Mouse (Mus musculus): ENCODE measurements around the gene Ccdc125.

The Ccdc125 gene

DNA sequence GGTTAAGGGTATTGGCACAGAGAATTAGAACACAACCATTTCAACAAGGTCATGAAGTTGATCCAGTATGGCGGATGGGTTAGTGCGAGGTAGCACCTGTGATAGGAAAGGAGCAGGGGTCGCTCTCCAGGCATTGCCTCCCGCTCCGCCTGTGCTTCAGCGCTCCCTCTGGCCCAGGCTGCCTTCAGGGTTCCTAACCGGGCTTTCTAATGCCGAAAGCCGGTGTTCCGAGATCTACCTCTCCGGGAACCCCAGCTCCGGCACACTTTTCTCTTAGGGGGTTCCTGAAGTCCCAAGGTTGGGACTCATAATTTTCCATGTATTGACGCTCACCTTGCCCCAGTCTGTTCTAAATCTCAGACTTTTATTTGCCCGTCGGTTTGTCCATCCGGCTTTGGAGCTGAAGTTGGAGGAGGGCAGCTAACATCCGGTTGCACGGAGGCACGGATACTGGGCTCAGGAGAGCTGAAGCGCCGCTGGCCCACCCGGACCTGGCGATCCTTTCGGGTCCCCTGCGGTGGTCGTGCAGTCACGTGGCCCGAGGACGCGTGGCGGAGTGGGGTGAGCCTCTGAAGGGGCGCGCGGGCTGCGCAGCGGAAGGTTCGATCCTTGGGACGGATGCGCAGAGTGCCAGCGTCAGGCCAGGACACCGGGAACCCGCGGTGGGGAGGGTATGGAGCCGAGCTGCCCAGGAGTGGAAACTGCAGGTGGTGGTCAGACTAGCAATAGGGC, at the start of gene Ccdc125:
TSS of gene Ccdc125 (plus strand) at position 427 of the 732 bp plus-strand sequence.
- in situ Hi-C loops (cut with MboI, MseI): no loop called here

DNA sequence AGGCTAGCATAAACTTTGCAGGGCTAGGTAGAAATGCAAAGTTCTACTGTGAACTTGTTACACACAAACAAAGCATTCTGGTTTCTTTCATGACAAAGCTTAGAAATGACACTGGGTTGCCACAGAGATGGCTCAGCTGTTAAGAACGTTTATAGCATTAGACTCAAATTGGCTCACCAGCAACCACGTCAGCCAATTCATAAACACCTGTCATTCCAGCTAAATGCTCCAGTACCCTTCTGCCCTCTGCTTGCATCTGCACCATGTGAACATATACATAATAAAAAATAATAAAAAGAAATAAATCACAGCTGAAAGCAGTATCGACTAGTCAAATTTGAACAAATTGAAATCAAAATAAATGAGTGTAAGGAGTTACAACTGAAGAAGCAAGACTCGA, 47.3 kb upstream of the Ccdc125 start:
- in situ Hi-C loops (cut with MboI, MseI): no loop called here

DNA sequence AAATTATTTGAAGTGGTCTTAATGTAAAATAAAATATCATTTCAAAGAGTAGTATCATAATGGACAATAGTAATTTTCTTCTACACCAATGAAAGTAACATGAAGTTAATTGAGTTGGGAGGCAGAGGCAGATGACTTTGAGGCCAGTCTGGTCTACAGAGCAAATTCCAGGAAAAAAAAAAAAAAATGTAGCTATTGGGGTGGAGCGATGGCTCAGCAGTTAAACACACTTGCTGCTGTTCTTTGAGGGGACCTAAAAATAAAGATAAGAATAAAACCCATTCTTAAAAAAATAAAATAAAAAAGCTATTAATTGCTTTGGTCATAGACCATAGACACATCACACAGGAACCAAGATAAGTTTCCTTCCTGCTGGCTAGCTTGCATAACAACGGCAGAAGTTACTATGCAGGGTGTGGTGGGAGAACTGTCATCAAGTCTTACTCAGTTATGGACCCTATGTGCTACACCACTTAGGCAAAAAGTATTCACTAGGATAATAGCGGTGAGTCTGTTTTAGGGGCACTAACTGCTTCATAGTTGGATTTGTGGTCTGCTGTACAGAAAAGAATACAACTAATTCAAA, 35.3 kb upstream of the Ccdc125 start:
- in situ Hi-C loops (cut with MboI, MseI): loop anchor here (25.0 kb wide), 1 partner anchor 572 kb away; no protein-coding TSS in a partner anchor

DNA sequence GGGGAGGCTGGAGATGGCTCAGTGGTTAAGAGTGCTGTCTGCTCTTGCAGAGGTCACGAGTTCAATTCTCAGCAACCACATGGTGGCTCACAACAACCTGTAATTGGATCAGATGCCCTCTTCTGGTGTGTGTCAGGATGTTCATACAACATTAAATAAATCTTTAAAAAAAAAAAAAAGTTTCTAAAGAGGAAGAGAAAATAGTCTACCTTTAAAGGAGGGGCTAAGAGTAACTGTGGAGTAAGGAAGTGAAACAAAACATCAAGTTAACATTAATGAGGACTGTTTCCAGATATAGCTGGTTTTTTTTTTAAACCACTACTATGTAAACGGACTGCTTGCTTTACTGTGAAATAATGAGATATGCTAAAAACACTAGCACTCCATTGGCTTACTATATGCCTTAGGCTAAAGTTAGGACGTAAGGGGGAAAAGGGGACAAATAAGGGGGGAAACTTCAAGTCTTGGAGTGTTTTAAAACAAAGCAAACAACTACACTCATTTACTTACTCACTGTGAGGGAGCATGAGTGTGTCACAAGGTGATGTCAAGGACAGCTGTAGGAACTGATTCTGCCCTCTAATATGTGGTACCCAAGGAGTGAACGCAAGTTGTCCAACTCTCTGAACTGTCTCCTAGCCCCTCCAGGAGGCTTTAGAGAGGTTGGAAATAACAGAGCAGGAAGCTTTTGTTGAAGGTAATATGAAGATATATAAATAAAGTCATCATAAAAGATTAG, 26.9 kb upstream of the Ccdc125 start:
- in situ Hi-C loops (cut with MboI, MseI): loop anchor here (10.0 to 25.0 kb wide), 2 partner anchors 580 to 1758 kb away; no protein-coding TSS in a partner anchor

DNA sequence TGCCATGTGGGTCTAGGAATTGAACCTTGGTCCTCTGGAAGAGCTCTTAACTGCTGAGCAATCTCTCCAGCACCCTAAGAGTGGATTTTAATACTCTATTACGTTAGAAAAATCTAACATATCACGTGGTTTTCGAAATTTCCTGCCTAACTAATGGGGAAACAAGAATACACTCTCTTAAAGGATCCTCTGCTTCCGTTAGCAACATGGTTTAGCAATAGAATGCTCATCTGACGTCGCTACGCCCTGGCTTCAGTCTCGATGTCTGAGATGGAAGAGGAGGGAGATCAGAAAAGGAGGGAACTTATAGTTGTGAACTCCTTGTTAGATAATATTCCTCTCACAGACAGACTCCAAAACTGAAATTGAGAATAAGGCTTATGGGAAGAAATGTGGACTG, 21.3 kb upstream of the Ccdc125 start:
- in situ Hi-C loops (cut with MboI, MseI): loop anchor here (10.0 to 25.0 kb wide), 2 partner anchors 586 to 1763 kb away; no protein-coding TSS in a partner anchor

DNA sequence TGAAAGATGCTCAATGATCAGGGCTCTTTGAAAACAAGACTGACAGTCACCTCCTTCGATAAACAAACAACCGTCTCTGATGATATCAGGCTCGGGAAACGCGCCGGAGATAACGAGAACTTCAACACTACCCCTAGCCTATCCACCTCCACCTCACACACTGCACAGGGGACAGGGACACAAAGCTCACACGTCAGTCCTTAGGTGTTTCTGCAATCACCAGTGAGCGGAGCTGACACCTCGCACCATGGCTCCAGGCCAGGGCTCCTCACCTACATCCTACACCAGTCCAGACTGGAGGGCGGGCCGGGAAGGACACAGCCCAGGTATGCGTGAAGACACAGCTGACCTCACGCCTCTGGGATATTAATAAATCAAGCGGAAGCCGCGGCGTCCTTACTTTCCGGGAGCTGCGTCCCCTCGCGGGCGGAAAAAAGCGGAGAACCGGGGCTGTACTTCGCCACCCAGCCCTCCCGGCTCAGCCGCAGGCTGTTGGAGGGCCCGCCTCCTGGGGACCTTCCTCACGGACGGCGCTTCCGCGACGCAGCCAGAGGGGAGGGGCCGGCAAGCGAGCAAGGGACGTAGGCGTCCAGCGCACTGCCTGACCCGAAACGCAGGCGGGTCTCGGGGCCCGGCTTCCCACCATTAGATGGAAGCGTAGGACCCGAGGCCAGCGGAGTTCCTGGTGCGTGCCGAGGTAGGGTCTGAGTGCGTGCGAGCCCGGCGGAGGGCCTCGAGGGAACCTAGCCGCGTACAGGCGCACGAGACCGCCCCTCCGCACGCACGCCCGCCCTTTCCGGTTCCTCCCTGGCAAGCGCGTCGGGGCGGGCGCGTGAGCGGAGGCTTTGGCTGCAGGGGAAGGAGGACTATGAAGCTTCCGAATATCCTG, 18.7 kb upstream of the Ccdc125 start, which contains the start of the genes Ak6 and Rad17:
TSS of gene Ak6 (plus strand) at position 430 of the 889 bp plus-strand sequence.
TSS of gene Rad17 (minus strand) at position 502 of the 889 bp plus-strand sequence.
- in situ Hi-C loops (cut with MboI, MseI): no loop called here

DNA sequence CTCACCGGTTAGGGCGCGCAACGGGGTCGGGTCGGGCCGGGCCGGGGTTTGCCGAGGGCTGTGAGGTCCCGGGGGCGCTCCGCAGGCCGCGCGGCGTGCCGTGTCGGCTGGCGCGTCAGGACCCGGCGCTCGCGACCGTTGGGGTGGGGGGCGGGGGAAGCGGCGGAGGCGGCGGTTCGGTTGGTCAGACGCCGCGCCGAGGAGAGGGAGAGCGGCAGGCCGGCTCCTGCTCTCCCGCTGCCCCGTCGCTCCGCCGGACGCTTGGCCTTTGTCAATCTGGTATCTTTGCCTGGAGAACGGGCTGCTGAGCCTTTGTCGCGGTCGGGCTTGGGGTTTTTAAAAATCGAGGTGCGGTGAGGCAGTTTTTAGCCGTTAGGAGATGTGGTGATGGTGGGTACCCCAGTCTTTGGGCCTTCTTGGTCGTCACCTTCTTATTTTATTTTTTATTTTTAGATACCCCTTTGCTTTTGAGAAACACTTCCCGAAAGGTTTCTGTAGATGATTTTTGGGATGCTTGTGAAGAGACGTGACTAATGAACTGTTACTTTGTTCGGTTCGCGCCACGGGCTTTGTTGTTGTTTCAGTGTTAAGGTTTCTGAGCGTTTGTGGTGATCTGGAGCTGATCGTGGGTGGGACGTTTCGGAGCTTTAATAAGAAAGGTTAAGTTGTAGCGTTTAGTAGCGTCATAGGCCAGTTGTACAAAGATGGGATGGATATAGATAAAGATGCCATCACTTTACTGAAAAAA, 17.9 kb upstream of the Ccdc125 start, which contains the start of gene Taf9:
TSS of gene Taf9 (plus strand) at position 141 of the 748 bp plus-strand sequence.
- in situ Hi-C loops (cut with MboI, MseI): no loop called here

DNA sequence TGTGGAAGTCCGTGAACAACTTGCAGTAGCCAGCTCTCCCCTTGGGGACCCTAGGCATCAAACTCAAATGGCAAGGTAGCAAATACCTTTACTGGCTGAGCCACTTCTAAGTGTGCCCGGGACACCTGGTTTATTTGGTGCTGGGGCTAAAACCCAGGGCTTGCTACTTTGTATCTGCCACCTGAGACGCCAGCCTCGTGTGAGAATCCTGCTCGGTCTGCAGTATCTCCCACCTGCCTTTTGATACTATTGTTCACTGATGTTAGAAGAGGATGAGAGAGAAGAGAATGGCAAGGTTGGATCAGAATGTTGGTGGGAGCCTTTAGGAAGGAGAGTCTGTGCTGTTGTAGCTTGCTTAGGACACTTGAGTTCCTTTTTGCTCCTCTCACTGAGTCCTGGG, 11.4 kb upstream of the Ccdc125 start:
- in situ Hi-C loops (cut with MboI, MseI): no loop called here

DNA sequence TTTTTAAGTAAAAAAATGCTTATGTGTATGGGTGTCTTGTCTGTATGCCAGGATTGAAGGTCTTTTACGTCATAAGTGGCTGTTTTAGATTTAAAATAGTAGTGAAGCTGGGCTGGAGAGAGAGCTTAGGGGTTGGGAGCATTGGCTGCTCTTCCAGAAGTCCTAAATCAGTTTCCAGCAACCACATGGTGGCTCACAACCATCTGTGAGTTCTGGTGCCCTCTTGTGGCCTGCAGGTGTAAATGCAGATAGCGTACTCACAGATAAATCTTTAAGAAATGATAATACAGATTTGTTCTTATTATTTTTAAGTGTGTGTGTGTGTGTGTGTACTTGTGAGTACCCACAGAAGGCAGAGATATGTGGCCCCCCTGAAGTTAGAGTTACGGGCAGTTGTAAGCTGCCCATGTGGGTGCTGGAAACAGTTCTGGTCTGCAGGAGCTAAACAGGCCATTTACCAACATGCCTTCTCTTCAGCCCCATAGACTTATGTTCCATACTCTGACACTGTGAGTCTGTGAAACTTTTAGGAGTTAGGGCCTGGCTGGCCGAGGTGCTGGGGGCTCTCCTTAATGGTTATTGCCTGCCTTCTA, 9.6 kb upstream of the Ccdc125 start:
- in situ Hi-C loops (cut with MboI, MseI): no loop called here

DNA sequence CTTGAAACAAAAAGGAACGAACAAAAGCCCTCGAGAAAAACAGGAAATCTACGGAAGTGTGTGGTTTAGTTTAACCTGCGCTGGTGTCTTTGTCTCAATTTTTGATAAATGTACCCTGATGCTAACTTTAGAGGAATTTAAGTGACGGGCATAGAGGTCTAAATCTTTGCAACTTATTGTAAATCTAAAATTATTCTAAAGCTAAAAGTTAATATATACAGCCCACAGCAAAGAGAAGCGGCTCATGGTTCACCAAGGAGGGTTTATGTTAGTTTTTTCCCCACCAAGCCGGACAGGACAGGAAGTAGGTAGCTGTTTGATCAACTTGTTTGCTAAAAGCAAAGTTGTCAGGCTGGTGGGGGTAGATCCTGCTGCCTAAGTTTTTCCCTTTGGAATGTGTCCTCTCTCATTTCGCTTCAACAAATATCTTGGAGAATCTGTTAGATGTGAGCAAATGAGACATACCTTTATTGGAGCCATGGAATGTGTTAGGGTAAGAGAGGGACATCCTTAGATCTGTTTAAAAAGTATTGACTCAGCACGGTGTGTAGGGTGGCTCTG, 744 bp downstream of the Ccdc125 start:
- in situ Hi-C loops (cut with MboI, MseI): no loop called here

DNA sequence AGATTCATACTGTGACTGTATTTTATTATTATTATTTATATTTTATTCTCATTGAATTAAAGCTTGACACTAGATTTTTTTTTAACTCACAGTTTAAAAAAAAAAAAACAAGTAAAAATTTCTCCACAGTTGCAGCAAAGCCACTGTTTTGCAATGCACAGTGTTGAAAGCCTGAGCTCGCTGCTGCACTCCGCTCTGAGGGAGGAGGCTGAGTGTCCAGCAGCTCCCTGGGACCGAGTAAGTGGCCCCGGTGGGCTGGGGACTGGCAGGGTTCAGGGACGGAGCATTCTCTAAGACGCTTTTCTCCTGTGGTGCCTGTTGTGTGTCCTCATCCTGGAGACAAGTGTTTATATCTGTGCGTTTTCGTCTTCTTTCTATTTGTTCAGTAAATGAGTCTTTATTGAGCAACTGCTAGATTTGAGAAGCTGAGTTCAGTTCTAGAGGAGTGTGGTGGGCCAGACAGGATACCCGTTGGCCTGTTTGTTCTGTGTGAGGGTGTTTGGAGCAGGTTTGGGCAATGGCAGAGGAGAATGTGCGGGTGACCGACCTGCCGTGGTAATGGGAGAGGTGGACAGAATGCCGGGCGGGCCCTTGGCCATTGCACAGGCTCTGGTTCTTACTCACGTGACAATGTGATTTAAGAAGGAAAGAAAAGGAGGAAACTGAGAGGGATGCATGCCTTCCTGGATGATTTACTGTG, 6.6 kb downstream of the Ccdc125 start:
- in situ Hi-C loops (cut with MboI, MseI): no loop called here

DNA sequence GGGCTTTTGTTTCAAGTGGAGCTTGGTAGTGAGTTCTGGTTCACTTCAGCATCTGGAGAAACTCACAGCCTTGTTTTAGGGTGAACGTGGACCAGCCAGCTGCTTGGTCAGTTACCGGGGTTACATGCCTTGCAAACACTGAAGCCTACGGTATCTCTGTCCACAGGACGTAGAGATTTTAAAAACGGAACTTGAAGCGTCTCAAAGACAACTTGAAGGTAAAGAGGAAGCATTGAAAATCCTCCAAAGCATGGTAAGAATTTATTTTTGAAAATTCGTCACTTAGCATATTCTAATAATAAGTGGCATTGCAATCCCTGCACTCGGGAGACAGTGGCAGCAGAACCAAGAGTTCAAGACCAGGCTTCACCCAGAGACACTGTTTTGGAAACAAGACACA, 12.1 kb downstream of the Ccdc125 start:
- in situ Hi-C loops (cut with MboI, MseI): no loop called here

DNA sequence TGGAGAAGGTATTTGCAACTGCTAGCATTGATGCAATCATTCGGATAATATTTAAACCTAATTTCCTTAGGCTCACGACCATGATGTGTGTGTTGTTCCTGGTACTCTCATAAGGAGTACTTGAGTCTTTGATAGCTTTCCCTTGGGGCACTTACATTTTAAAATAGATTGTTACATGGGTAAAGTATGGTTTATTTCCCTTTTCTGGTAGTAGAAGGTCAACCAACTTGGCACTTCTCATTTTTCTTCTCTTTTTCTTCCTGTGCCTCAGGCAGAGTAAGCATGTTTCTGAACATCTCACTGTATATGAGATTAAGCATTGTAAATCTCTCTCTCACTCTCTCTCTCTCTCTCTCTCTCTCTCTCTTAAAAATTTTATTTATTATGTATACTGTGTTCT, 13.3 kb downstream of the Ccdc125 start:
- in situ Hi-C loops (cut with MboI, MseI): no loop called here

DNA sequence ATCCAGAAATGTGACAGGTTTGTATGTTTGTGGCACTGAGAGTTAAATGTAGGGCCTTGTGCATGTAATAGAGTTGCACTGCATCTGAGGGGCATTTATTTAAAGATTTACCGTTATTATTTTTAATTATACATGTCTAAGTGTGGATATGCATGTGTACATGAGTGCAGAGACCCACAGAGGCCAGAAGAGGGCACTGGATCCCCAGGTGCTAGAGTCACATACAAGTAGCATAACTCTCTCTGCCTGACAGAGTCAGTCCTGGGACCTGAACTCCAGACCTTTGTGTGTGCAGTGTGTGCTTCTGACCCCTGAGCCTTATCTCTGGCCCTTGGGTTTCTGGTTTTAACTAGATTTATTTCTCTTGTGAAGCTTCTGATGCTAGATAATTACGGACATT, 14.8 kb downstream of the Ccdc125 start:
- in situ Hi-C loops (cut with MboI, MseI): no loop called here

DNA sequence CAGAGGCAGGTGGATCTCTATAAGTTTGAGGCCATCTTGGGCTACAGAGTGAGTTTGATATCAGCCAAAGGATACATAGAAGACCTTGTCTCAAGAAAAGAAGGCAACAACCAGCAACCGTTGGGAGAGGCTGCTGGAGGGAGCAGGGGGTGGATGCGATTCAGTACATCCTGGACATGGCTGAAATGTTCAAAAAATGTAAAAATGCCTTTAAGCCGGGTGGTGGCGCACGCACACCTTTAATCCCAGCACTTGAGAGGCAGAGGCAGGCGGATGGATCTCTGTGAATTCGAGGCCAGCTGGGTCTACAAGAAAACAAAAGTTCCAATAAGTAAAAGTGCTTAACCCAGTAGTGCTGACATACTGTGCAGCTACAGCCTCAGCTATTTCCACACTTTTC, 18.0 kb downstream of the Ccdc125 start:
- in situ Hi-C loops (cut with MboI, MseI): no loop called here

DNA sequence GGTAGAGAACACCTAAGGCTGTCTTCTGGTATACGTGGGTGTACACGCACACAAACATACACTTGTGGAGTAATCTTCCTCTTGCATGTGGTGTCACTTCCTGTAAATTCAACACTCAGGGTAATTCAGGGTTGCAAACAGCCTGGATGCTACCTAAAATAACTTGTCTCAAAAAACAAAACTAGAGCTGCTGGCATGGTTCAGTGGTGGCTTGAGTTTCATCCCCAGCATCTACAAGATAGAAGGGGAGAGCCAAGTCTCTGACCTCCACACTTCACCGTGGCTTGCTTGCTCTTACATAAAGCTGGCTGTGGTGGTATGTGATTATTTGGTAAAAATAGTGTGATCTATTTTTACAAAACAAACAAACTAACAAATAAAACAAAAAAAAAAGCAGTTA, 28.0 kb downstream of the Ccdc125 start:
- in situ Hi-C loops (cut with MboI, MseI): no loop called here

DNA sequence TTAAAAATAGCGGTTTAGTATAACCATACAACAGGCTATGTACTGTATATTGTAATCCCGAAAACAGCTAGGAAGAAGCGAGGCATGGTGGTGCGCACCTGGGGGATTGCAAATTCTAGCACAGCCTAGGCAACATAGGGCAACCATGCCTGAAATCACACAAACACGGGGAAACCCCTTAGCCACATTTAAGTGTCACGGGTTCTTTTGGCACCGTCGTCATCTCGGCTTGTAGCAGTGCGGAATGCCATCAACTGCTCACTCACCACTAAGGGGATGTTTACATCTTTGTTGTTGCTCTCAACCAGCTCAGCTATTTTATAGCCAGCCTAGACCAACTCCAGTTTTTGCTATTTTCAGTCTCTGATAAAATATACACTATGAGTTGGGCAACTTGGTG, 29.3 kb downstream of the Ccdc125 start:
- in situ Hi-C loops (cut with MboI, MseI): no loop called here

DNA sequence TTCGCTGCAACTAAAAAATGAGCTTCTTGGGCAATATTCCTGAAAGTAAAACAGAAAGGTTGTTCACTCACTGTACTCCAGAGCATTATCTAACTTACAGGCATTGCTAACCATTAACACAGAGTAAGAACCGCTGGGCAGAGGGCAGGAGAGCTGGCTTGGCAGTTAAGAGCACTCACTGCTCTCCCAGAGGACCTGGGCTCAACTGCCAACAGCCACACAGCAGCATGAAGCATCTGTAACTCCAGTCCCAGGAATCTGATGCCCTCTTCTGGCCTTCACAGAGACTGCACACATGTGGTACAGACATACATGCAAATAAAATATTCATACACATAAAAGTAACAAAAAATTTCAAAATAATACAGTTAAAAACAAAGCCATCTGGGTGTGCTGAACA, 34.0 kb downstream of the Ccdc125 start:
- in situ Hi-C loops (cut with MboI, MseI): no loop called here

DNA sequence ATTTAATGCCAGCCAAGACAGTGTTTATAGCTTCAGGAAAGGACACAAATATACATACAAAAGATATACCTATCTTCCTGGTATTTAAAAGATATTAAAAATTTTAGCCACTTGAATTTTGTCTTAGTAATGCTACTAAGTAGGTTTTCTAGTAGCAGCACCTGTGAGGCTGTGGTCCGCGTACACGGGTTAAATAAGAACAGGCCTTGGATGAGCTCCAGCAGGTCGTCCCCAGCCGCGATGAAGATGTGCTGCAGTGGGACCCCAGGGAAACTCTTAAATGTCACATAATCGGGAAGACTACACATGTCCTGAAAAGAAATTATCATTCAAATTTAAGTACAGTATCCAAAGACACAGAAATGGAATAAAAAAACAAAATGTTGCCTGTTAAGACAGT, 36.7 kb downstream of the Ccdc125 start:
- in situ Hi-C loops (cut with MboI, MseI): no loop called here
